Mouse (Mus musculus) liver (tissue): ENCODE results near the gene Ttll2.
"Not testable (repeated sequence)": the region's sequence is repeated elsewhere in the genome, so short reads cannot be mapped to it uniquely, and the experiment has no call there.

ENCODE experiments used
- DNase-seq: peaks from one replicate; pipeline ENCODE4 v3.0.0-alpha.2; 2020; ENCODE audit warnings: mixed read lengths

Gene Ttll2

DNA sequence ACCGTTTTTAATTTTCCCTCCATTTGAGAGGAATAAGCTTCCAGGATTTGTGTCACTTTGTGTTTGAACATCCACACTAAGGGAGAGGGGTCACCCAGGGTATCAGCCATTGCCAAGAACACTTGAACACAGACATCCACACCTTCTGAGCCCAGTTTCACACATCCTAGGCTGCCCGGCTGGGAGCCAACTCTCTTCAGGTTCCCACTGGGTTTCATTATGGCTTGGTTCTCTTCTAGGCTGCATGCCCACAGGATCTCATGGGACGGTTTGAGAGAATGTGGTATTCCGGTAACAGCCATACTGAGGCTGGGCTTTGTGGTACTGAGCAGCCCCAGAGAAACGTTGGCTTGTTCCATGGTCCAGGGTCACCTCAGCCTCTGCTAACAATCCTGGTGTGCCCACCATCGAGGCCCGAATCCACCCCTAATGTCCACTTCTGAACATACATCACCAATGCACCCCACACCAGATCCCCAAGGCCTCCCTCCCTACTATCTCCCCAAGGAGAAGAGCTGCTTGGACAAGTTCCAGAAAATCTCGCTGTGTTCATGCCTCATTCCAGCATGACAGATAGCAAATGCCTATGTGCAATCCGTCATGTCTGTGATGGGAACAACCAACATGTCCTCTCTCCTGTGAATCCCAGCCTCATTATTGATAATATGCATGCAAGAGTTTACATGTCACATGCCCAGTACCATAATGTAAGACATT lies 8.4 kb upstream of the Ttll2 start:
- DNase-seq: not testable (repeated sequence)

DNA sequence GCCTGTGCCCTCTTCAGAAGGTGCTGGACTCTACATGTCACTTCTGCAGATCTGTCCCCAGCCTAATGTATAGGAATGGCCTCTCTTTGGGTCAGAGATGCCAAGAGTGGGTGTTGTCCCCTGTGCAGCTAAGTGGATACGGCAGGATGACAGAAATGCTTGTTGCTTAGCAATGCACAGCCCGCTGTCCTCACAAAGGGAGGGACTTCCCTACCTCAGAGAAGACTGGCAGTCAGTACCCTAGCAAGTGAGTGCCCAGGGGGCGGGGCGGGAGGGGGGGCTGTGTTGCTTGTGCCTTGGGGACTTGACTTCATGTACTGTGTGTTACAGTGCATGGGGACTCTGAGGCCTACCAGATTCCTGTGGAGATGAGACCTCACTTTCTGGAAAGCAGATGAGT lies 7.3 kb upstream of the Ttll2 start:
- DNase-seq: not testable (repeated sequence)

DNA sequence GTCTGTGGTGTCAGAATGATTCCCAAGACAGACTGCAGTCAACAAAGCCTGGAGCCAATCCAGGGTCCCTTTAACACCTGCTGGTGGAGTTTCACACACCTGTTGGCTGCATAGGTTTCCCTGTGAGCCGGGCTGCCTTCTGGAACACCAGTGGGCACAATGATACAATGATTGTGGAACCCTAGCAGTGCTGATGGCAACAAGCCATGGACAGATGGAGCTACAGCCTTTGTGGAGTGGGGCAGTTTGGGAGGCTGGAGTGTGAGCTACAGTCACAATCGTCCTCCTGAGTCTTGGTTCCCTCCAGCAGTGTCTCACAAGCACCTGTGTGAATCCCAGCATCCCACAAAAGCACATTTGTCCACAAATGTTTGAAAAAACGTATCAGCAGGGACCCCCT lies 3.7 kb downstream of the Ttll2 start:
- not testable (repeated sequence) for DNase-seq

DNA sequence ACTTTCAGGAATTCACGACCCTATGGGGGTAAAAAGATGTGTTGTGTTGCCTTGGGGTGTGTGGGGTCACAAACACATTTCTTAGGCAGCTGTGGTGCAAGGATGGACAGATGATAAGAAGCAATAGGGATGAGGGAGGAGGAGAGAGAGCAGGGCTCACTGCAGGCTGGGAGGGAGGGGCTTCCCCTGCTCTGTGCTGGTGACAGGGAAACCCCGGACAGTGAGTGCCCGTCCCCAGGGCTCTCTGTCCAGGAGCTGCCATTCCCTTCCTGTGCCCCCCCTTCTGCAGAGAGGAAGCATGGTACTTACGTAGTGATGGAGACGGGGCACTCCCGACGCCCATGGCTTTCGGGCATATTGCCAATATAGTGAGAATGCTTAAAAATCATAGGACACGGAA lies 15.1 kb downstream of the Ttll2 start:
- DNase-seq: not testable (repeated sequence)

DNA sequence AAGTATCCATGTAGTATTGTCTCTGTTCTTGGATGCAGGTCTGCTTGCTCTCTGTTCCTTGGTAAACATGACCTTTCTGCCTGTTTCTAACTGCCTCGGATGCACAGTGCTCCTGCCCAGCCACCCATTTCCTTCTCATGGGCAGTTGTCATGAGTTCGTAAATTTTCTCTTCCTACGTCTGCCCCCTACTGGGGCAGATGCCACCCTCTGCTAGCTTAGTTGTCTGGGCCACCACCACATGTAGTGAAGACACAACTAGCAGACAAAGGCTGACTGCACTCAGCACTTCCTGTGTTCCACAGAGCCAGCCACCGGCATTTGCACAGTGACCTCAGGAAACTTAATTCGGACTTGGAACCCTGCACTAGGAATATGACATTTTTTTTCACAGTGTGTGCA lies 19.8 kb downstream of the Ttll2 start:
- not testable (repeated sequence) for DNase-seq

DNA sequence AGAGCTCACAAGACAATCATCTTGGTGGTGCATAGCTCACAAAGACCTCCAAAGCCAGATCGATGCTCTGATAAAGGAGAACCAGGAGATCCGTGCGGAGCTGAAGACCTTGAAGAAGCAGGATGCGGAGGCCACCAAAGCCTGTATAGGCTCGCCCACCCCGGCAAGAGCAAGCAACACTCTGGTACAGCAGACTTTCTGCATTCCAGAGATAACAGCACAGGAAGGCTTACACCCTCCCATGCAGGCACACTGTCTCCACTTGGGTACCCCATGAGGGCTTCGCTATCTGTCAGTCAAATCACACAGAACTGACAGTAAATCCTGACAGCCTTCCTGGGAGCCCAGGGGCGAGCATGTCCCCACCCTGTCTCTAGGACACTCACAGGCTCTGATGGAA lies 26.1 kb downstream of the Ttll2 start:
- not testable (repeated sequence) for DNase-seq

DNA sequence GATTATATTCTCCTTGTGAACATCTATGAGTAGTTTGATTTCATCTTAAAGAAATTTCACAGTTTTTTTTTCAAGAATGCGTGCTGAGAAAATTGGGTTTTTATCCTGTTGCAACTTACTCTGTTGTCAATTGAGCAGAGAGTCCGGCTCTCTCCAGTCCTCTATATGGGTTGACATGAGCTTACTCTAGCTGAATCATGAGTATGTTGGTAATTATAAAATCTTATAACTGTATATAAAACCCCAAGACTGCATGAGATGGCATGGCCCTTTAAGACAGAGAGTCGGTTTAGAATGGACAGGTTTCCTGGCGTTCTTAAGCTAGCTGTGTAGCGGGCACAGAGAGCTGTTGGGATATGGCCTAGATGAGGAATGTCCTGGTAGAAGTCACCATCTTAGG lies 28.1 kb downstream of the Ttll2 start, which contains the start of gene Tcp10a:
Gene Tcp10a, plus strand, starts transcription at position 301 of the 400 bp plus-strand sequence.
- not testable (repeated sequence) for DNase-seq

DNA sequence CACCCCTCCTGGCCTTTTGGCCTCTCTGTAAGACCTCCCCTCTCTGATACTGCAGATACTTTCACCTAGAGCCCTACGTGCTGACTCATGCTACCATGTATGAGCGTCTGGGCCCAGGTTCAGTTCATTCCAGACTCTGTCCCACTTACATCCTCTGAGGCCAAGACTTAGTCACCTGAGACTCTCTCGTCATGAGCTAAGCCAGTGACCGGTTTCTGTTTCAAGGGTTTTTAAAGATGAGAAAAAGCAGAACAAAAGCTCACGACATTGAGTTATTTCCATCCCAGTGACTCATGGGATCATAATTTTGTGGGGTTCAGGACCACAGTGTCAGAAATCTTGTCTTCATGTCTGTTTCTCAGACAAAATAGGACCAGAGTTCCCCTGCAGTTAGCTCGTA lies 32.7 kb downstream of the Ttll2 start:
- not testable (repeated sequence) for DNase-seq

DNA sequence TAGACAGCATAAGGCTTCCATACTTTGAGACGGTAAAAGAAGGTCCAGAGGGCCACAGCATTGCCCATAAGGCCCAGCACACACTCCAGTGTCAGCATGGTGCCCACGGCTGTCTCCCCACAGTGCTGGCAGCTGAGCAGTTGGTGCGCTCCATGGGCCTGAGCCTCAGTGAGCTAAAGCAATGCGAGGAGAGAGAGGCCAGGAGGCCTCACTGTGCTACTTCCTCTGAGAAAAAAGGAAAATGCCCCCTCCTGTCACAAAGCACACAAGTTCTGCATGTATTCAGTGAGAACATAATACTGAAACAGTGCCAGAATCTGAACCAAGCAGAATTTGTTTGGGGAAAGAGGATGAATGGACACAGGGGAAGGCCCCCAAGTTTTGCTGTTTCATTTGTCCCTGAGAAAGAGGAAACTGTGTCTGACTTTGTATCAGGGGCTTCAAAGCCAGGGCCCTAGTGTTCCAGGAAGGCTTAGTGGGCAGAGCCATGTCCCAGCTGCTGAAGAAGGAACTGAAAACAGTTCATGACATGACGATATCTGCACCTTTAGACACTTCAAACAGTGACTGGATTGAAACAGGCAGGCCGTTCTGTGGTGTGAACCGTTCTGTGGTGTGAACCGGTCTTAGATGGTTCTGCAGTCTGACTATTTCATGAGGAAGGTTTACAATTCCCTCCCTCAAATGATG lies 36.7 kb downstream of the Ttll2 start:
- DNase-seq: not testable (repeated sequence)

DNA sequence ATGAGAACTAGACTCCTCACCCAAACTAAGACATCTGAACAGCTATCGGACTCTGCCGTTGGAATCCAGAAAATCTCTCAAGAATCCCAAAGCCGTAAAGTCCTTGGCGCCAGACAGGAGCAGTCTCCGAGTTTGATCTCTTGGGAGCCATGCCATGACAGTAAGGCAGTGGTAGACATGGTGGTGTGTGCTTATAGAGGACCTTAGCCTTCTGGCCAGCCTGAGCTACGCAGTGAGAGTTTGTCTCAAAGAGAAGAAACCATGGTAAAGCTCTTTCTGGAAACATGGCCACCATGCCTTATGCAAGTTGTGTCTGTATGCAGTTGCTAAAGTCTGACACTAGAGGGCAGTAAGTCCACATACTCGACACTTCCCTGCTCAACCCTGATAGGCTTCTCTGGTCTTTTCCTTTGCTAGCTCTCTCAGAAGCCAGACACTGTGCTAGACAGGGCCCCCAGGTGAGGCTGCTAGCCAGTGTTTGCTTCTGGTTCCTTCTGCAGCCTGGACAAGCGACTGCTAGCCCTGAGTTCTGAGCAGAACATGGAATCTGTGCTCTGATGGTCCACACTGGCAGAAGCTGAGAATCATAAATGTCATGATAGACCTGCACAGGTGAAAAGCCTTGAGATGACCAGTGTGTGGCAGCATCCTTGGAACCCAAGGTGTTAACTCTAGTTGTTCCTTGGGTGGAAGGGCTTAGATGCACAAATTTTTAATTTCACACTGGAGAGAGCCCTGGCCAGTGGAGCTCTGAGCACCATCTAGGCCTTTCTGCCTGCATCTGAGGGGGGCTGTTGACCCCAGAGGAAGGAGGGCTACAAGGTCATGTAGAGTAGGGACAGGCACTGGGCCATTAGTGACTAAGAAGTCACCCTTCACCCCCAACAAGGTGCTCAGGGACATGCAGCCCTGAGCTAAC lies 46.0 kb downstream of the Ttll2 start:
- DNase-seq: not testable (repeated sequence)
